Mouse (Mus musculus) limb, embryonic 10.5 days (tissue): ENCODE results near the gene Ncoa5. TPM values are rescaled to one million over a fixed set of nuclear protein-coding genes. Genes with fewer than 3 reads are reported as not detected.

Experiments used
- DNase-seq: peaks from one replicate; pipeline ENCODE4 v3.0.0-alpha.2; 2017; ENCODE audit warnings: low spot score
- H3K27ac ChIP-seq: fragments of 300-500 bp; sonication (generic); 2 replicates; pipeline ENCODE4 v1.5.1; 2016; ENCODE audit warnings: mild to moderate bottlenecking
- H3K27me3 ChIP-seq: fragments of 300-500 bp; sonication (generic); 2 replicates; pipeline ENCODE4 v1.6.1; 2016; ENCODE audit warnings: low read depth, mild to moderate bottlenecking; ENCODE audit not compliant: poor library complexity, severe bottlenecking
- H3K36me3 ChIP-seq: fragments of 300-500 bp; sonication (generic); 2 replicates; pipeline ENCODE4 v1.6.1; 2016; ENCODE audit warnings: mild to moderate bottlenecking, moderate library complexity
- H3K4me1 ChIP-seq: fragments of 300-500 bp; sonication (generic); 2 replicates; pipeline ENCODE4 v1.6.1; 2016
- H3K4me3 ChIP-seq: fragments of 300-500 bp; sonication (generic); 2 replicates; pipeline ENCODE4 v1.5.1; 2016; ENCODE audit warnings: mild to moderate bottlenecking, moderate library complexity
- H3K9me3 ChIP-seq: fragments of 300-500 bp; sonication (generic); replicated peaks from 2 replicates; pipeline ENCODE4 v1.6.1; 2016; ENCODE audit warnings: mild to moderate bottlenecking
- WGBS: fragments of 180-500 bp; shearing (Covaris S2); methylation state at CpG from one replicate; pipeline ENCODE4 v1.1.7; 2016; 5-methylcytosine and 5-hydroxymethylcytosine counted together
- polyA plus RNA-seq: library from polyadenylated mRNA; unstranded; fragments of >200 nt; fragmentation: Nextera tagmentation; extraction: Ambion mirVana; gene quantifications from 2 replicates; pipeline ENCODE4 v1.2.1, GENCODE M21; 2016

Ncoa5 gene
- 92.9 and 105 TPM in 2 replicates for polyA plus RNA-seq

DNA sequence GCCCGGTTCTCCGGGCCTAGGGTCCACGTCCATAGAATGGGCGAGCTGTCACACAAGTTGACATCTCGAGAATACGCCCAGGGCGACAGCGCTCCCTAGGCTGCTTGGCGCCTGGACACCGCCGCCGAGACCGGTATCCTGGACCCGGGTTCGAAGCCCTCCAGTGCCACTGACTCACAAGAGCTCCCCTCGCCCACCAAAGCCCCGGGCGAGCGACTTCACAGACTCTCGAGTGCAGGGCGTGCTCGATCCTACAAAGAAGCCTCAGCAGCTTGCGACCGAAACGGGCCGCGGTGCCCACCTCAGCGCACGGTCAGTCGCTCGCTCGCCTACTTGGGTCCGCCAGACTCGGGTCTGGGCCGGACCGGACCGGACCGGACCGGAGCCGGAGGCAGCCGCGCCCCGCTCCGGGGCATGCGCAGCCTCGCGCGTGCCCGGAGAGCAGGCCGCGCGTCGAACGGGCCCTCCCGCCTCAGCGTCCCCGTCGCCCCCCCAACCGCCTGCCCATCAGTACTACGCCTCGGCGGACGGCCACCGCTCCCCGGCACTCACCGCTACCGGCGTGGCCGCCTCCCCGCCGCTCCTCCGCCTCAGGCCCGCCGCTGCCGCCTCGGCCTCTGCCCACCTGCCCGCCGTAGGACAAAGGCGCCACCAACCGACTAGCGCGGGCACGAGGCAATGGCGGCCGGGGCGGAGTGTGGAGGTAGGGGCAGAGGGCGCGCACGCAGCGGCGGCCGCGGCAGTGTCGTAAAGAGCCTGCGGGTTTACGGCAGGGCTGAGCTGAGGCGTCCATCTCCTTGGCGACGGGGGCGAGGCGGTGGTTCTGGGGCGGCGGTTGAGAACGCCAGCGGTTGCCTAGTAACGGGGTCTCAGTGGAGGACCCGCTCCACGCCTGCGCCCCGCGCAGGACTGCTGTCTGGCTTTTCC is at the start of gene Ncoa5:
Gene Ncoa5 (minus strand): TSS at position 737 of the 927 bp plus-strand sequence.
- Histone ChIP-seq H3K4me3 (peak within 1 kb of the TSS; percentile 93), H3K36me3 (peaks cover 4% of the 10 kb centered on the region; the same call in 1 of the 2 replicates), H3K9me3 (no peaks in the 10 kb centered on the region), H3K27ac (peak within 1 kb of the TSS; percentile 99), H3K4me1 (peaks cover 19% of the 10 kb centered on the region), H3K27me3 (no peaks in the 10 kb centered on the region)
- WGBS = under 1% methylated on average over 104 of the region's 111 CpGs
- DNase-seq = peak; percentile 100

DNA sequence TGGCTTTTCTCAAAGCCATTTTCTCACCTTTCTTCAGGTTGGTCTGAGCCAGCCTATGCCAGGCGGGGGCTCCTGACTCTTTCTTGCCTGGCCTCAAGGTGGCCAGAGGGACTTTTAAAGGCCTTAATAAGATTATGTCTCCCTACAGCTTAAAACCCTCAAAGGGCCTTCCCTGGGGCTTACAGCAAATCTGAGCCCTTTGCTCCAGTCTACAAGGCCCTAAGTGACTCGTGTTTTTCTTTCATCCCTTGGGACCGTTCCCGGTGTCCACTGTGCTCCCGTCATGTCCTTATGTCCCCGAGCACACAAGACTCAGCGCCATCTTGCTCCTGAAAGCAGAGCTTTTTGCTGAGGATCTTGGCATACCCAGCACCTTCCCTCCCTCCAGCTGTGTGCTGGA is 46.6 kb upstream of the Ncoa5 start:
- no peak overlapping the region for H3K4me3 ChIP-seq
- H3K9me3 ChIP-seq = no peaks in the 10 kb centered on the region
- no peak for DNase-seq
- H3K4me1 ChIP-seq = peaks cover 37% of the 10 kb centered on the region
- H3K27me3 ChIP-seq = peaks cover 66% of the 10 kb centered on the region
- WGBS = 25% methylated on average over 7 of the region's 7 CpGs
- no peak overlapping the region for H3K27ac ChIP-seq
- no peaks in the 10 kb centered on the region for H3K36me3 ChIP-seq

DNA sequence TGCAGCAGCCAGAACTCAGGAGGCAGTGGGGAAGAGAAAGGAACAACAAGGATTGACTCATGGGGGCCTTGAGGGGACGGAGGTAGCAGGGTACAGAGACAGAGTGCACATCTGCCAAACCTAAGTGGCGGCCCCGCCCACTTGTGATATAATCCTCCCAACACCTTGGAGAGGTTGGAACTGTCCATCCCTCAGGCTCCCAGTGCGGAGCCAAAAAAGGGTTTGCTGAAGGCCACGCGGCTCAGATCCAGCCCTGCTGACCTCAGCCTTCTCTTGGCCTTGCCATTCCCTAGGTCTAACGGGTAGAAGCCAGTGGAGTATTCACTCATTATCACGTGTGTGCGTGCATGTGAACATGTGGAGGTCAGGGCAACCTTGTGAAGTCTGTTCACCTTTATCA is 46.0 kb upstream of the Ncoa5 start:
- Histone ChIP-seq H3K9me3 (no peaks in the 10 kb centered on the region), H3K27ac (no peak overlapping the region), H3K4me1 (peaks cover 43% of the 10 kb centered on the region), H3K36me3 (no peaks in the 10 kb centered on the region), H3K4me3 (no peak overlapping the region), H3K27me3 (peaks cover 72% of the 10 kb centered on the region)
- DNase-seq = no peak
- 22% methylated on average over 9 of the region's 9 CpGs for WGBS

DNA sequence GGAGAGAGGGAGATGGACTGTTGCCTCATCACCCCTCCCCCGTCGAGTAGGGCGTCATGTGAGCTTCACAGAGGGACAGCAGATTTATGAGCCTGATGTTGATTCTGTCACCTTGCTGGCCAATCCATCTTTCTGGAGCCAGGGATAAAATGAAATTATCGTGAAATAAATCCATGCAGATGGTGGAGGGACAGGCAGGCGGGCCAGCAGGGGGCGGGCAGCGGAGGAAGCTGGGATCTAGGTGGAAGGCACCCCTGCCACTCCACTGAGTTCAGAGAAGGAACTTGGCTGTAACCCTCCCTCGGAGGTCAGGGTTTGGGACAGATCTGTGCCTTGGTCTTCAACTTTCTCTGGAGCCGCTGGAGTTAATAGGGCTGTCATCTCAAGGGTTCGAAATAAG is 43.9 kb upstream of the Ncoa5 start:
- no peak for DNase-seq
- WGBS = 28% methylated on average over 10 of the region's 10 CpGs
- no peaks in the 10 kb centered on the region for H3K9me3 ChIP-seq
- H3K4me3 ChIP-seq = no peak overlapping the region
- peaks cover 43% of the 10 kb centered on the region for H3K4me1 ChIP-seq
- H3K27me3 ChIP-seq = peaks cover 86% of the 10 kb centered on the region
- no peak overlapping the region for H3K27ac ChIP-seq
- H3K36me3 ChIP-seq = no peaks in the 10 kb centered on the region

DNA sequence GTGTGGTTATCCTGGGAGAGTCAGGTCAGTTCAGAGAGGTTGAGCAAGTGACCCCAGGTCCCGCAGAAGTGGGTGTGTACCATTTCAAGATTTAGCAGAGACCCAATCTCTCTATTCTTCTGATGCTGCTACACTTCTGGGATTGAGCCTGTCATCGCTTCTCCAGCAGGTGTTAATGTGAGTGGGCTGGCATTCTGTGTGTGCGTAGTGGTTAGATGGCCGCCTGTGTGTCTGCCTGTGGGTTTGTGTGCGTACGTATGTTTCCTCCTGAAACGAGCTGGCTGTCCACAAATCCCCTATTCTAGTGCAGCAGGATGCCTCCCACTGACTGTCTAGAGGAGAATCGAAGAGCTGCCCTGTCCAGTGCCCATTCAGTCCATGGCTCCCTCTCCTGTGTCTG is 43.4 kb upstream of the Ncoa5 start:
- DNase-seq = no peak
- no peak overlapping the region for H3K4me3 ChIP-seq
- H3K27me3 ChIP-seq = peaks cover 92% of the 10 kb centered on the region
- H3K4me1 ChIP-seq = peaks cover 43% of the 10 kb centered on the region
- 72% methylated on average over 8 of the region's 8 CpGs for WGBS
- no peak overlapping the region for H3K27ac ChIP-seq
- no peaks in the 10 kb centered on the region for H3K36me3 ChIP-seq
- no peaks in the 10 kb centered on the region for H3K9me3 ChIP-seq

DNA sequence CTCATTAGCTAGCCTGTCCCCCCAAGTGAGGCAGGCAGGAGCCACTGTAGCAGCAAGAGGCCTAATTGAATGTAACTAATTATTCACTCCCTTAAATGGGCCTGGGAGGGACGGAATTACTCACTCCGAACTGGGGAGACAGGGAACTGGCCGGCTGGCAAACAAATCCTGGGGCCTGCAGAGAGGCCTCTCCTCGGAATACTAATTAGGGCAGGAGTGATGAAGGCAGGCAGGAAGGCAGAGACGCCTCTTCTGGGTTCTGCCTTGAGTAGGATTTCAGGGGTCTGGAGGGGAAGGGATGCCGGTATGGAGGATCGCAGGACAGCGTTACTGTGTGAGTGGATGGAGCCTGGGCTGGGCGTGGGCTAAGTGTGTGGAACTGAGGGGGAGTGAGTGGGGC is 42.4 kb upstream of the Ncoa5 start:
- Histone ChIP-seq H3K36me3 (no peaks in the 10 kb centered on the region), H3K27me3 (peaks cover 100% of the 10 kb centered on the region), H3K9me3 (no peaks in the 10 kb centered on the region), H3K4me3 (0 out of 2 replicates have a peak overlapping the region, but pooled peaks have one; percentile 4), H3K4me1 (peaks cover 43% of the 10 kb centered on the region), H3K27ac (no peak overlapping the region)
- 5% methylated on average over 9 of the region's 9 CpGs for WGBS
- DNase-seq = no peak

DNA sequence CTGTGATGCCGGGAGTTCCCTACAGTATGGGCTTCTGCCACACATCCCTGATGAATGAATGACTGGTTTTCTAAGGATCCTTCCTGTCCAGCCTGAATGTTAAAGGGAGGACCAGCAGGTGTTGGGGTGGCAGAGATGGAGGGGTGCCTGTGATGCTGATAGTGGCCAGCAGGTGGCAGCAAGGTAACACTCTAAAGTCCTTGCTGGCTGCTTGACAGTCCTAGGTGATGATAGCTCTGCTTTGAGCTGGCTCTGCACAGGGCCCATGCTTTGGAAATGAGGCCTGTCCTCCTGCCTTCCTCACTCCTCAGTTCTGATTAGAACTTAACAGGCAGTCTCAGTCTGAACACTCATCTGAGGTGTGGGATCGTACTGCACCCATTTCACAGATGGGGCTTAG is 40.3 kb upstream of the Ncoa5 start:
- Histone ChIP-seq H3K9me3 (no peaks in the 10 kb centered on the region), H3K4me3 (no peak overlapping the region), H3K27me3 (peaks cover 97% of the 10 kb centered on the region), H3K4me1 (peaks cover 44% of the 10 kb centered on the region), H3K27ac (no peak overlapping the region), H3K36me3 (no peaks in the 10 kb centered on the region)
- DNase-seq = peak; percentile 91
- WGBS = 38% methylated on average over 2 of the region's 2 CpGs

DNA sequence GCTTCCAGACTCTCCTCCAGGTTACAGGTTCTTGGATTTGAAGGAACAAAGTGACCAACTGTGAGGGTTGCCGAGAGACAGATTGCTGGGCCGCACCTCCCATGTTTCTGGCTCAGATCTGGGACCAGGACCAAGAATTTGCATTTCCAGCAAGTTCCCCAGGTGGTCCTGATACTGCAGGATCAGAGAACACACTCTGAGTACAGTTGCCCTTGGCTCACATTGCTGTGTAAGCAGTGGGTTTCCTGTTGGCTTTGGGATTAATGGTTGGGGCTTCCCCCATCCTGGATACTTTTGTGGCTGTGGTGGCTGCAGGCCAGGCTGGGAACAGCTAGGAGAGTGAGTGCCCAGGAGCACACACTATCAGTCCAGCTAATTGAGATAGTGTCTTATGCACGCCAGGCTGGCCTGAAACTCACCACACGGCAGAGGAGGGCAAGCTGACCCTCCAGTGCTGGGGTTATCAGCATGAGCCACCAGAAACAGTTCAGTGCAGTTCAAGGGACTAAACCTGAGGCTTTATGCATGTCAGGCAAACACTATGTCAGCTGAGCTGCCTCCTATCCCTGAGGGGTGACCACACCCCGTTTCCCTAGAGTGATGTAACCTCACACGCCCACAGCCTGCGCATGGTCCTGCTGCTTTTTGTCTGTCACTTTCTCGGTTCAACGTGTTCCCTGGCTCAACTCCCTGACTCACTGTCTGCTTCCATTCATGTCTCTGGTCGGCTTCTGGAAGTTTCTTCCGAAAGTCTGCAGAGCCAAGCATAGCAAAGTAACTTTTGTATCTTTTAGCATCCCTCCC is 39.6 kb upstream of the Ncoa5 start:
- Histone ChIP-seq H3K27ac (no peak overlapping the region), H3K4me3 (no peak overlapping the region), H3K36me3 (no peaks in the 10 kb centered on the region), H3K4me1 (peaks cover 45% of the 10 kb centered on the region), H3K27me3 (peaks cover 97% of the 10 kb centered on the region), H3K9me3 (no peaks in the 10 kb centered on the region)
- 58% methylated on average over 11 of the region's 11 CpGs for WGBS
- no peak for DNase-seq

DNA sequence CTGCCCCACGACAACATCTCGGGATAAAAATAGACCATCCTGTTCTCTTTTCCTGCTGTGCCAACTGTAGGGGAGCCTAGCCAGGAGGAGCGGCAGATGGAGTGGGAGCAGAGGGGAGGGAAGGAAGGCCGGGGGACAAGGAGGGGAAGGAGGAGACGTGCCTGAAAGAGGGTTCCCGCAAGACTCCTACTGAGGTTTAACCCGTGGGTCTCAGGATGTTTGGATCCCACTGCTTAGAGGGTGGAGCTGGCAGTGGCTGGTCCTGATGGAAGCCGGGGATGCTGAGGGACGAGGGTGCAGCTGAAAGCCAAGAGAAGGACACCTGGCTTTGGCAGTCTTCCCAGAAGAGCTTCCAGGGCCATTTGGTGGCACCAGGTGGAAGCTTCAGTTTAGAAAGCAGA is 38.7 kb upstream of the Ncoa5 start:
- Histone ChIP-seq H3K27me3 (peaks cover 93% of the 10 kb centered on the region), H3K9me3 (no peaks in the 10 kb centered on the region), H3K4me3 (no peak overlapping the region), H3K27ac (no peak overlapping the region), H3K36me3 (no peaks in the 10 kb centered on the region), H3K4me1 (peaks cover 36% of the 10 kb centered on the region)
- DNase-seq = no peak
- WGBS = 36% methylated on average over 9 of the region's 9 CpGs

DNA sequence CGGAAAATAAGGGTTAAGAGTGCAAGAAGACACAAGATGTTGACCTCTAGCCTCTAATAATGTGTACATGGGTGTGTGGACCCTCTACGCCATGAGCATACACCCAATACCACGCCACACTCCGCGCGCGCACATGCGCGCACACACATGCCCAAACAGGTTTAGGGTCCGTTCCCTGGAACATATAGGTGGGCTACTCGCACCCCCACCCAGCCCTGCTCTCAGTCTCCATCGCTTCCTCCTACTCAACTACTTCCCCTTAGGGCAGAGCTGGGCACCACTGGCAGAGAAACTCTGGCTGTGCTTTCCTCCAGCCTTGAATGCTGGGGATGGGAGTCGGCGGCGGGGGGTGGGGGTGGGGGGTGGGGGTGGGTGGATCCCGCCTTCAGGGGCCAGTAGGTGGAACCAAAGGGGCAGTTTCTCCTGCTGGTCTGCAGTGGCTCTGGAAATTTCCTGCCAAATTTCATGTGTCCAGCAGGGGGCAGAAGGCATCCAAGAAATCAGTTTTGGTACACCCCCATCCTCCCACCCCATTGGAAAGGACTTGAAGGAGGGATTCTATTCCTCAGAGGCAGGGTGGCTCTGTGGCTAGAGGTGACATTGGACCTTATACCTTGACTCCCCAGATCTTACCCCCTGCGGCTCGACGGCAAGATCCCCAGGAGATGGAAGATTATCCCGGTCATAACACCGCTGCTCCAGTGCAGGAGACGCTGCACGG is 35.6 kb upstream of the Ncoa5 start:
- Histone ChIP-seq H3K27ac (no peak overlapping the region), H3K4me3 (peak overlapping the region; percentile 28), H3K9me3 (no peaks in the 10 kb centered on the region), H3K36me3 (no peaks in the 10 kb centered on the region), H3K27me3 (peaks cover 64% of the 10 kb centered on the region), H3K4me1 (peaks cover 9% of the 10 kb centered on the region)
- peak; percentile 81 for DNase-seq
- 21% methylated on average over 23 of the region's 23 CpGs for WGBS

DNA sequence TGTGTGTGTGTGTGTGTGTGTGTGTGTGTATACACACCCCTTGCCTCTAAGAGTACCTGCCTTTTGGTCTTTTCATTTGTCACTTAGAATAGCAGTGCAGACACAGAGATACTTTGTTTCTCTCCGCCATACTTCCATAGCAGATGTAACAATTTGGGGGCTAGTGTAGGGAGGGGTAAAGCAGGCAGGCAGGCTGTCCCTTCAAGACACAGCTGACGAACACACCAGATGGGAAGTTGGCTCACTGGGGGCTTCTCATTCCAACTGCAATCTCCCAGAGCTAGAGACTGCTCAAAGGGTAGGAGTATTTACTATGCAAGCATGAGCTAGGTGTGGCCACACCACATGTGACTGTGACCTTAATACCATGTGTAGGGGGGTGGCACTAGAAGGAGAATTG is 34.1 kb upstream of the Ncoa5 start:
- H3K4me1 ChIP-seq = peaks cover 9% of the 10 kb centered on the region
- 85% methylated on average over 2 of the region's 2 CpGs for WGBS
- no peaks in the 10 kb centered on the region for H3K9me3 ChIP-seq
- H3K27me3 ChIP-seq = peaks cover 52% of the 10 kb centered on the region
- no peak overlapping the region for H3K4me3 ChIP-seq
- DNase-seq = no peak
- no peak overlapping the region for H3K27ac ChIP-seq
- no peaks in the 10 kb centered on the region for H3K36me3 ChIP-seq

DNA sequence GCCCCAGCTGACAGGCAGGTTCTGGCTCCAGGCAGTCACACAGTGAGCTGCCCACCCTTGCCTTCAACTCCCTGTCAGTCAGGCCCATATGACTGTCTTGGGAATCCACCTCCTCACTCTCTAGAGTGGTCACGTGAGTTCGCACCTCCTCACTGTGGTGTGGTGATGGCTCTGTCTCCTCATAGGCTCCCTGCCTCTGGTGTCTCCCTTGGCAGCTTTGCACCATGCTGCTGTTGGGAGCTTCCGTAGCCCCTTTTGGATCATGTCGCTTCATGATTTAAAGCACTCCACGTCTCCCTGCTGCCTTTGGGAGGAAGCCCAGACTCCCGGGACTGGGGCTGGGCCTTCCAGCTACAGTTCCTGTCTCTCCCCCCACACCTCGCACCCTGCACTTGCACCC is 29.8 kb upstream of the Ncoa5 start:
- no peak overlapping the region for H3K4me3 ChIP-seq
- no peaks in the 10 kb centered on the region for H3K9me3 ChIP-seq
- no peaks in the 10 kb centered on the region for H3K4me1 ChIP-seq
- DNase-seq = no peak
- H3K36me3 ChIP-seq = no peaks in the 10 kb centered on the region
- no peak overlapping the region for H3K27ac ChIP-seq
- peaks cover 12% of the 10 kb centered on the region; the same call in 1 of the 2 replicates for H3K27me3 ChIP-seq
- 38% methylated on average over 7 of the region's 7 CpGs for WGBS
